Mouse (Mus musculus): Measurements from ENCODE around the gene Dnah11.

DNA sequence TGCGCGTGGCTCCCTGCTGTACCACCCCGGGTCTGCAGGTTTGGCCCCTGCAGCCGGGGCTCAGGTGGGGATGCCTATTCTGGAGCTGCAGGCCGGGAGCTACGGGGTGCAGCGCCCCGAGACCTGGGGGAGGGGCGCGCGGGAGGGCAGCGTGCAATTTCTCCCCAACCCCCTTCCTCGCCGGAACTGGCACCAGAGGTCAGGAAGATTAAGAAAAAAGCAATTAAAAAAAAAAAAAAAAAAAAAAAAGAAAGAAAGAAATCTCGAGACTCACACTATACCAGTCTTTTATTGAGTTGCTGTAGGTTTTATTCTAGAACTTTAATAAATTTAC is 354.8 kb downstream of the Dnah11 start:
- TF ChIP-seq POLR2A (IDR thresholded peaks at IDR 0.05; ENCODE audit: control insufficient read depth in 1 of 2, insufficient read depth in 1 of 2, low read depth in 1 of 2, low read length in 2 of 2, poor library complexity in 1 of 2) (no peak), CTCF (IDR thresholded peaks at IDR 0.05 in 2 of 3, conservative IDR thresholded peaks at IDR 0.05 in 1 of 3; ENCODE audit: control insufficient read depth in 1 of 3, insufficient read depth in 1 of 3, low read depth in 2 of 3, low read length in 3 of 3, poor library complexity in 1 of 3, severe bottlenecking in 1 of 3) (no peak), BHLHE40 (IDR thresholded peaks at IDR 0.05; ENCODE audit: borderline replicate concordance, low read depth, low read length) (no peak), USF1 (IDR thresholded peaks at IDR 0.05; ENCODE audit: low read depth, low read length) (no peak), KAT2A (conservative IDR thresholded peaks at IDR 0.05; ENCODE audit: low read depth, low read length) (no peak), JUND (IDR thresholded peaks at IDR 0.05; ENCODE audit: low read depth, low read length) (no peak), EP300 (IDR thresholded peaks at IDR 0.05; ENCODE audit: low read depth in 1 of 2, low read length in 2 of 2) (no peak; a peak in 1 of 4 replicates), MAX (IDR thresholded peaks at IDR 0.05; ENCODE audit: low read length) (no peak)
